Mouse (Mus musculus) central nervous system, embryonic 11.5 days (tissue): ENCODE results near the gene Nme3. TPM values are rescaled to one million over a fixed set of nuclear protein-coding genes. Genes with fewer than 3 reads are reported as not detected.

Experiments
- polyA plus RNA-seq: library from polyadenylated mRNA; depleted of rRNA; stranded (reverse); fragments of >200 nt; gene quantifications from 2 replicates; pipeline ENCODE4 v1.2.3, GENCODE M21; 2012; rRNA removed

The Nme3 gene
- 48.4 and 48.7 TPM in 2 replicates for polyA plus RNA-seq

GRCm38 (mm10) chr17:24896241-24896992, at the start of gene Nme3:
Gene Nme3 (plus strand): TSS chr17:24896500.

DNA sequence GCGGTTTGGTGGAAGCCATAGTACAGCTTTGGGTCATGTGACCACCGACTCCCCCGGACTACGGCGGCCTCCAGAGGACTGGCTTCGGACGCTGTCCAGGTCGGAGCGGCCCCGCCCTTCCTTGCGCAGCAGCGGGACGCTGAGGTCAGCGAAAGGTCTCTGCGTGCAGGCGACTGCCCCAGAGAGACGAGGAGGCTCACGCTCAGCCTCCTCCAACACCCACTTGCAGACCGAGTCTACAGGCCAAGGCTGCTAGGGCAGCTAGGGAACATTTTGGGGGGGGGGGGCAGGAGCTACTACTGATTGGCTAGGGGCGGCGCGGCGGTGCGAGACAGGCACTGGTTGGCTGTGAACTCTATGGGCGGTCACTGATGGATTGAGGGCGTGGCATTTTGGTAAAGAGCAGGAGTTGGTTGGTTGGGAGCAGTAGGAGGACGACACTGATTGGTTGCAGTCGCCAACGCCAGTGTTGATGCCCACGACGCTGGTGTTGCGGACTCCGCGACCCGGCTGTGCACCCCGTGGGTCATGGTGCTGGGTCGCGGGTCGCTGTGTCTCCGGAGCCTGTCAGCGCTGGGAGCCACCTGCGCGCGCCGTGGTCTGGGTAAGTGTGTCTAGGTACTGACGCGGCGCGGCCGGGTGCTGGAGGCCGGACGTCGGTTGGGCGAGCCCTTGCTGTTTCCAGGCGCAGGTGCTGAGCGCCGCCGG, 46.1 kb upstream of the Nme3 start, which contains the start of gene Fahd1:
TSS of gene Fahd1 (minus strand) at position 300 of the 708 bp plus-strand sequence.

DNA sequence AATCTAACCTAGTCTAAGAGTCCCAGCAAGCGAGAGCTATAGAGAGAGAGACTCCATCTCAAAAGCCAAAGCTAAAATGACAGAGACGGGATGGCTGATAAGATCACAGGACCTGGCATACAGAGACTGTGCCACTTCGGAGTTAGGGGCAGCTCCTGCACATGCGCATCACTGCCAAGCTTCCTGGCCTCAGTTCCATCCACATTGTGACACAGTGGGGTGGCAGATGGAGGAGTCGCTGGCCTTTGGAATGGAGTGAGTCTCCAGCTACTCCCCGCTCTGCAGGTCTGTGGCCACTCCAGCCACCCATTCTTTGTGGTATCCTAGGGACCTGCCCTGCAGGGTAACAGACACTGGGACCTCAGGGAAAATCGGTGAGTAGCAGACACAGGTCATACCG, 30.5 kb upstream of the Nme3 start, which contains the start of gene Igfals:
TSS of gene Igfals (plus strand) at position 222 of the 400 bp plus-strand sequence.

GRCm38 (mm10) chr17:24886134-24886931, 10.0 kb upstream of the Nme3 start, which contains the start of the genes Nubp2 and Spsb3:
Gene Nubp2 (minus strand): TSS chr17:24886349.
Gene Spsb3 (plus strand): TSS chr17:24886643.

DNA sequence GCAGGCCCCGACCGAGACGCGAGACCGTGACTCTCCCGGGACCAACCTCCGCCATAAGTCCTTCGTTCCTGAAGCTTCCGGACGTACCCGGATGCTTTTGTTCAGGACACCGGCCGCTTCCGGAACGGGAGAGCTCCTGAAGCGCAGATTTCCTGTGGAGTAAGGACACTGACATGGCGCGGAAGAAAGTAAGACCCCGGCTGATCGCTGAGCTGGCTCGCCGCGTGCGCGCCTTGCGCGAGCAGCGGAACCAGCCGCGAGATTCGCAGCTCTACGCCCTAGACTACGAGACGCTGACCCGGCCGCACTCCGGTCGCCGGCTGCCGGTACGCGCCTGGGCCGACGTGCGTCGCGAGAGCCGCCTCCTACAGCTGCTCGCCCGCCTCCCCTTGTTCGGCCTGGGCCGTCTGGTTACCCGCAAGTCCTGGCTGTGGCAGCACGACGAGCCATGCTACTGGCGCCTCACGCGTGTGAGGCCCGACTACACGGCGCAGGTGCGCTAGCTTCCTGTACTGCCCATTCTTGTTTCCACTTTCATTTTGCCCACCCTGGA, 1.2 kb upstream of the Nme3 start, which contains the start of the genes Eme2 and Mrps34:
TSS of gene Eme2 (minus strand) at position 93 of the 553 bp plus-strand sequence.
TSS of gene Mrps34 (plus strand) at position 122 of the 553 bp plus-strand sequence.

GRCm38 (mm10) chr17:24936259-24937237, 40.2 kb downstream of the Nme3 start, which contains the start of gene Mapk8ip3:
Gene Mapk8ip3 (minus strand): TSS chr17:24936977.

Other genes with a start within 250 kb of the Nme3 start
- 26.4 and 32.7 TPM in 2 replicates for gene Slc9a3r2, start 246.2 kb upstream of the Nme3 start, polyA plus RNA-seq
- 0.26 TPM in 1 of 2 replicates, not detected in the other for gene Npw, start 238.0 kb upstream of the Nme3 start, polyA plus RNA-seq
- 71.2 and 73.0 TPM in 2 replicates for gene Zfp598, start 226.8 kb upstream of the Nme3 start, polyA plus RNA-seq
- 4.9 and 6.7 TPM in 2 replicates for gene Syngr3, start 206.5 kb upstream of the Nme3 start, polyA plus RNA-seq
- 30.2 and 39.5 TPM in 2 replicates for gene Gfer, start 200.3 kb upstream of the Nme3 start, polyA plus RNA-seq
- 6.4 and 7.1 TPM in 2 replicates for gene Noxo1, start 200.3 kb upstream of the Nme3 start, polyA plus RNA-seq
- gene Tbl3, start 188.8 kb upstream of the Nme3 start, polyA plus RNA-seq: 66.5 and 85.6 TPM in 2 replicates
- 0.63 and 0.70 TPM in 2 replicates for gene Rnf151, start 178.4 kb upstream of the Nme3 start, polyA plus RNA-seq
- 2,876 and 3,382 TPM in 2 replicates for gene Rps2, start 178.4 kb upstream of the Nme3 start, polyA plus RNA-seq
- 177 and 184 TPM in 2 replicates for gene Ndufb10, start 172.0 kb upstream of the Nme3 start, polyA plus RNA-seq
- 0.07 TPM in 1 of 2 replicates, not detected in the other for gene Rpl3l, start 168.7 kb upstream of the Nme3 start, polyA plus RNA-seq
- gene Msrb1, start 159.9 kb upstream of the Nme3 start, polyA plus RNA-seq: 27.4 and 35.8 TPM in 2 replicates
- gene Hs3st6, start 143.5 kb upstream of the Nme3 start, polyA plus RNA-seq: 0.42 and 0.88 TPM in 2 replicates
- gene Meiob, start 92.2 kb upstream of the Nme3 start, polyA plus RNA-seq: 0.12 and 0.19 TPM in 2 replicates
- 22.7 and 23.0 TPM in 2 replicates for gene Hagh, start 56.4 kb upstream of the Nme3 start, polyA plus RNA-seq
- gene Fahd1, start 46.1 kb upstream of the Nme3 start, polyA plus RNA-seq: 15.9 and 17.5 TPM in 2 replicates
- 0.09 and 0.22 TPM in 2 replicates for gene Igfals, start 30.5 kb upstream of the Nme3 start, polyA plus RNA-seq
- 28.1 and 32.5 TPM in 2 replicates for gene Nubp2, start 10.2 kb upstream of the Nme3 start, polyA plus RNA-seq
- gene Spsb3, start 9.9 kb upstream of the Nme3 start, polyA plus RNA-seq: 28.8 and 42.0 TPM in 2 replicates
- gene Eme2, start 1.4 kb upstream of the Nme3 start, polyA plus RNA-seq: 34.6 and 35.0 TPM in 2 replicates
- gene Mrps34, start 1.4 kb upstream of the Nme3 start, polyA plus RNA-seq: 85.7 and 98.3 TPM in 2 replicates
- gene Mapk8ip3, start 40.5 kb downstream of the Nme3 start, polyA plus RNA-seq: 157 and 167 TPM in 2 replicates
- 132 and 152 TPM in 2 replicates for gene Jpt2, start 64.2 kb downstream of the Nme3 start, polyA plus RNA-seq
- gene Cramp1l, start 119.3 kb downstream of the Nme3 start, polyA plus RNA-seq: 28.7 and 36.2 TPM in 2 replicates
- 16.7 and 23.6 TPM in 2 replicates for gene Ift140, start 119.6 kb downstream of the Nme3 start, polyA plus RNA-seq
- gene Tmem204, start 187.1 kb downstream of the Nme3 start, polyA plus RNA-seq: 4.2 and 7.3 TPM in 2 replicates
- 31.8 and 44.2 TPM in 2 replicates for gene Telo2, start 219.5 kb downstream of the Nme3 start, polyA plus RNA-seq
- not detected in 2 replicates for gene Ptx4, start 224.3 kb downstream of the Nme3 start, polyA plus RNA-seq
- gene Clcn7, start 236.9 kb downstream of the Nme3 start, polyA plus RNA-seq: 27.6 and 29.7 TPM in 2 replicates